Mouse (Mus musculus) intestine, embryonic 14.5 days (tissue): Measurements from ENCODE around the gene Prkd1. TPM values are rescaled to one million over a fixed set of nuclear protein-coding genes. Genes with fewer than 3 reads are reported as not detected.

Experiments used
- ATAC-seq: fragments of 200-750 bp; cut with Nextera tagmentation; replicated peaks from 2 replicates; pipeline ENCODE4 v1.8.0; 2017; ENCODE audit warnings: low read depth, moderate number of reproducible peaks, moderate TSS enrichment, moderate library complexity; ENCODE audit not compliant: low FRiP score, low TSS enrichment
- DNase-seq: peaks from one replicate; pipeline ENCODE4 v3.0.0-alpha.2; 2018; ENCODE audit warnings: low spot score
- H3K27ac ChIP-seq: fragments of 300-500 bp; sonication (generic); 2 replicates; pipeline ENCODE4 v1.5.1; 2014; ENCODE audit warnings: low read depth, mild to moderate bottlenecking, control low read depth
- H3K27me3 ChIP-seq: fragments of 300-500 bp; sonication (generic); replicated peaks from 2 replicates; pipeline ENCODE4 v1.6.1; 2014; ENCODE audit warnings: low read length, control low read depth; ENCODE audit not compliant: control insufficient read depth, insufficient read depth
- H3K36me3 ChIP-seq: fragments of 300-500 bp; sonication (generic); 2 replicates; pipeline ENCODE4 v1.6.1; 2014; ENCODE audit warnings: low read length, control low read depth; ENCODE audit not compliant: control insufficient read depth, insufficient read depth
- H3K4me1 ChIP-seq: fragments of 300-500 bp; sonication (generic); replicated peaks from 2 replicates; pipeline ENCODE4 v1.6.1; 2014; ENCODE audit warnings: low read length, control low read depth, mixed read lengths; ENCODE audit not compliant: control insufficient read depth, insufficient read depth
- H3K4me2 ChIP-seq: fragments of 300-500 bp; sonication (generic); 2 replicates; pipeline ENCODE4 v1.6.1; 2014; ENCODE audit warnings: low read length
- H3K4me3 ChIP-seq: fragments of 300-500 bp; sonication (generic); 2 replicates; pipeline ENCODE4 v1.5.1; 2014; ENCODE audit warnings: low read depth, low read length, control low read depth, mixed read lengths
- H3K9ac ChIP-seq: fragments of 300-500 bp; sonication (generic); 2 replicates; pipeline ENCODE4 v1.6.1; 2014; ENCODE audit warnings: mild to moderate bottlenecking, low read length
- H3K9me3 ChIP-seq: fragments of 300-500 bp; sonication (generic); 2 replicates; pipeline ENCODE4 v1.6.1; 2016; ENCODE audit warnings: low read length, control low read depth; ENCODE audit not compliant: control insufficient read depth
- WGBS: fragments of 180-500 bp; shearing (Covaris S2); extraction: QIAGEN DNeasy Blood & Tissue Kit; methylation state at CpG from one replicate; pipeline ENCODE4 v1.1.7; 2014; 5-methylcytosine and 5-hydroxymethylcytosine counted together
- polyA plus RNA-seq: library from polyadenylated mRNA; unstranded; fragments of >200 nt; fragmentation: Nextera tagmentation; extraction: Ambion mirVana; gene quantifications from 2 replicates; pipeline ENCODE4 v1.2.1, GENCODE M21; 2014

Gene Prkd1
- polyA plus RNA-seq, 1 experiment from 2014 or later, result 6.3 TPM

DNA sequence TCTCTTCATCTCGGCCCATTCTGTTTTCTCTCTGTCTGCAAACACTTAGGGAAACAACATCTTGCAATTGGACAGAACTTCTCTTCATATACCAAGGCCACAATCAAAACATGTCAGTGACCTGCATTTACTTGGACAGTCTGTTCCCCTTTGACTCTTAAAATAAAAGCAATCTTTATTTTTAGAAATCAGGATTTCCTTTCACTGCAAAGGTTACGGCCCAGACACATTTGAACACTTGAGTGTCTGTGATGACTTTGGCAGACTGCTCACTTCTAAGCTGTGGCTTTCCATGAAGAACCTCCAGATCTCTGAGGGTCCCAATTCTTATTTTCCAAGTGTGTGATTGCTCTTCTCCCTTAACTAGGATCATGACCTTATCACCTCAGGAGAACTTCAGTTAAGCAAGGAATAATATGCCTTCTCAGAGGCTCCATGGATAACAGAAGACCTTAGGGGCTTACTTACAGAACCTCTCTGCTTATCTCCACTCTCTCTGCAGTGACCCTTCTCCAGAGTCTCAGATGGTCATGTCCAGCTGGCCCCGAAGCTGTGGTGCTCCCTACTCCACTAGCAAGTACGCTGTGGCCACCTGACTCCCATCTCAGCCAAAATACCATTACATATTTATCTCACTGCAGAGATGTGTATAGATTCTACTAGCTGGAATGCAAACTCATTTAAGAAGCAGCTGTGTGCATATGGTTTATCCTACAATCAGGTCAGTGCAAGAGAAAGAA lies 137.2 kb downstream of the Prkd1 start:
- Histone ChIP-seq H3K9ac (no peak overlapping the region), H3K4me3 (no peak overlapping the region), H3K9me3 (no peaks in the 10 kb centered on the region), H3K4me1 (no peaks in the 10 kb centered on the region), H3K4me2 (no peak overlapping the region), H3K36me3 (no peaks in the 10 kb centered on the region), H3K27ac (no peak overlapping the region), H3K27me3 (no peaks in the 10 kb centered on the region)
- ATAC-seq, result no peak
- 72% methylated on average over 4 of the region's 4 CpGs for WGBS
- DNase-seq, result no peak

DNA sequence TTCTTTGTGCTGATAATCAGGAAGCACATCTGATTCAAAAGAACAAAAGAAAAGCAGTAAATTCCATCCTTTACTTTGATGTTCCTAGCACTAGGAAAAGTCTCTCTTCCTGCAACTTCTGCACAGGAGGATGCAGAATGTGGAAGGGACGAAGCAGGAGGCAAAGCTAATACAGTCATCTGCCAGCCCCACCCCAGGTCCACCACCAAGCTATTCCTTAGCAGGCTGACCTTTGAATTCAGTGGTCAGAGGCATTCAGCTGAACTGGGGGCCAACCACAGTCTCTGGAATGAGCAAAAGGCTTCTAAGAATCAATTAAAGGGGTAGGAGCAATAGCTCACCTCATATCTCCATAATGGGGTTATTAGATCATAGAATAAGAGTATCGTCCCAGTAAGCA lies 140.1 kb downstream of the Prkd1 start:
- DNase-seq (no peak), ATAC-seq (no peak)
- Histone ChIP-seq H3K9me3 (no peaks in the 10 kb centered on the region), H3K36me3 (no peaks in the 10 kb centered on the region), H3K27ac (no peak overlapping the region), H3K4me1 (no peaks in the 10 kb centered on the region), H3K27me3 (no peaks in the 10 kb centered on the region), H3K9ac (no peak overlapping the region), H3K4me3 (no peak overlapping the region), H3K4me2 (no peak overlapping the region)
- WGBS, result 74% methylated on average over 2 of the region's 2 CpGs

DNA sequence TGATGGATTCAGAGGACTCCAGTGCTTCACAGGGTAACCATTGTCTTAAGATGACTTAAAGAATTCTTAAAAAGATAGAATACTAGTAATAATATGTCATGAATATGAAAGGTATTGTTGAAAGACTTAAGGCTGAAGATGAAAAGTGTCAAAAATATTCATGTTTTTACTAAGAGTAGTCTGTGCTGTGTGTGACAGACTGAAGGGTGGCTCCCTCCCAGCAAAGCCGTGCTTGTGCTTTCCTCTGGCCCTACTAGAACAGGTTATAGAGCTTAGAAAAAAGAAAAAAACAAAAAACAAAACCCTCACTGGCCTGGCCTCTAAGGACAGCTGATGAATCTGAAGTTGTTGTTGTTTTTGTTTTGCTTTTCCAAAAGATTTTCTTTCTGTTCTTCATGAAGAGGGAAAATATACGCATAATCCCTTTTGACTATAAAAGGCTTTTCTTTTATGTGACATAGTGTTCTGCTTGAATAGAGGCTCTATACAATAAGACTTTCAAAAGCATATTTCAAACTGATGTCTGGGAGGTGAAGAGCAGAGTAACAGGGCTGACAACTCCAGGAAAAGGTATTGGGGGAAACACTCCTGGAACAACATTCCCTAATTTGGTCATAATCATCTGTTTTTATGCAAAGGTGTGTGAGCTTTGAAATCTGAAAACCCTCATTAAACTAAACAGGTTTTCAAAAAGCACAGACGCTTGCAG lies 148.9 kb downstream of the Prkd1 start:
- ATAC-seq, result no peak

DNA sequence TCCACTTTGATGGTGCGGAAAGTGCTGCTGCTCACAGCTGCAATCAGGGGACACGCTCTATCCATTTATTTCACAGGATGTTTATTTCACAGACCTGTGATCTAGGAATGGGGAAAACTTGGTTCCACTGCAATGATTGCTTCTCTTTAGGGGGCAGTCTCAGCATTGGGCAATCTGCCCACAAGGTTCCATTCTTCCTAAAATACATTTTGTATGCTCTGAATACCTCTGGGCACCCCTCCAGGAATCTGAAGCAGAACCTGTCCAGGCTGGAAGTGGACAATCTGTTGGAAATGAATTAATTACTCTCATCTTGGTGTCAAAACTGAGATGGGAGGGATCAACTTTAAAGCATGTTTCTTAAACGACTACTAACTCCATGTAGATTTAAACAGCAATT lies 152.9 kb downstream of the Prkd1 start:
- WGBS, result 61% methylated on average over 3 of the region's 3 CpGs
- H3K27me3 ChIP-seq, result no peaks in the 10 kb centered on the region
- no peak overlapping the region for H3K4me2 ChIP-seq
- H3K9me3 ChIP-seq, result no peaks in the 10 kb centered on the region
- H3K36me3 ChIP-seq, result no peaks in the 10 kb centered on the region
- DNase-seq (no peak), ATAC-seq (no peak)
- H3K4me1 ChIP-seq, result no peaks in the 10 kb centered on the region
- H3K9ac ChIP-seq, result no peak overlapping the region
- no peak overlapping the region for H3K27ac ChIP-seq
- H3K4me3 ChIP-seq, result no peak overlapping the region

More for the DNA sequence above, 148.9 kb downstream of the Prkd1 start:
- DNase-seq, result no peak
- H3K27me3 ChIP-seq, result no peaks in the 10 kb centered on the region
- WGBS, result 85% methylated on average over 3 of the region's 3 CpGs
- no peak overlapping the region for H3K4me3 ChIP-seq
- H3K4me1 ChIP-seq, result no peaks in the 10 kb centered on the region
- no peak overlapping the region for H3K27ac ChIP-seq
- no peak overlapping the region for H3K4me2 ChIP-seq
- no peaks in the 10 kb centered on the region for H3K36me3 ChIP-seq
- H3K9me3 ChIP-seq, result no peaks in the 10 kb centered on the region
- H3K9ac ChIP-seq, result no peak overlapping the region

DNA sequence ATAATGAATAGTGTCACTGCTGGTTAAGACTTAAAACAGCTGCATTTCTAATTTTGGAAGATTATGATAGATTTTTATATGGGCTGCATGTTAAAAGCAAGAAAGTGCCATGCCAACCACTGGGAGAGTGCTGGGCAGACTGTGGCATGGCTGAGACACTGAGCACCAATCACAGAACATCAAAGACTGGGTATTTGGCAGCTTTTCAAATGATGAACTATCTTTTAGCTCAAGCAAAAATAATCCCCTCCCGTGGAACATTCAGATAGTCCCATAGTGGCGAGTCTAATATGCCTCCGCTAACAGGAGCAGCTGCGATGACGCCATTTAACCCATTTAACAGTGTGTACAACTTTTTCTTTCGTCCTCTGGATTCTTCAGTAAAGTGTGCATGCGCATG lies 169.1 kb downstream of the Prkd1 start:
- Histone ChIP-seq H3K9ac (no peak overlapping the region), H3K27me3 (no peaks in the 10 kb centered on the region), H3K4me1 (no peaks in the 10 kb centered on the region), H3K36me3 (no peaks in the 10 kb centered on the region), H3K27ac (no peak overlapping the region), H3K4me2 (no peak overlapping the region), H3K4me3 (no peak overlapping the region), H3K9me3 (no peaks in the 10 kb centered on the region)
- 84% methylated on average over 7 of the region's 7 CpGs for WGBS
- no peak for DNase-seq
- no peak for ATAC-seq

DNA sequence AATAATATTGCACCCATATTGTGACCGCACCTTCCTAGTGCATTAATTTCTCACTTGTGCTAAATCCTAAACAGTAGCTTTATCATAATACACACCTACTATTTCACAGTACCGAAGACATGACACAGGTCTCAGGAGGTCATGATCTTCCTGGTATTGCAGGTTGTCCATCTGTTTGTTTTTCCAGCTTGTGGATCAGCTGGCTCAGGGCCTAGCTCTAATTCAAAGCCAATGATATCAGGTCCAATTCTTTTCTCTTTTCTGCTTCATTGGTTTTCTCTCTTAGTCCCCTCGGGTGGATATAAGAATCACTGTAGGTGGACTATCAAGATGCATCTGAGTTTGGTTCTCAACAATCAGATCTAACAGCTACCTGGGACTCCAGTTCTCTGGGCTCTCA lies 191.7 kb downstream of the Prkd1 start:
- Histone ChIP-seq H3K27ac (no peak overlapping the region), H3K36me3 (no peaks in the 10 kb centered on the region), H3K4me2 (no peak overlapping the region), H3K9ac (no peak overlapping the region), H3K4me1 (no peaks in the 10 kb centered on the region), H3K4me3 (no peak overlapping the region), H3K9me3 (no peaks in the 10 kb centered on the region), H3K27me3 (no peaks in the 10 kb centered on the region)
- ATAC-seq (no peak), DNase-seq (no peak)
- WGBS, result 90% methylated on average over 3 of the region's 3 CpGs

DNA sequence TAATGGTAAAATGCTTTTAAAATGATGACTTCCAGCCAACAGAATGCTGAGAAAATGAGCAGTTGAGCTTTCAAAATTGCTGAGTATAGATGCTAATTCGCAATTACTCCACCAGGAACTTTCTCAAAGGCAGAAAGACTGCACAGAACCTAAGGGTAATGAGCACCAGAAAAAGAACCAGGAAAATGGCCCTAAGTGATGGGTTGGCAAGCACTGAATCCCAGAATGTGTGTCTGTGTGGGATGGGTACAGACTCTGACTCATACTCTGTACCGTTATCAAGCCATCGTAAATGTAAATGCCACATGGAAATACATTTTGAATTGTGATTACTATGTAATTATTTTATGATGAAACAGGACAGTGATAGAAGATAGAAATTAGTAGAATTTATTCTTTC lies 197.1 kb downstream of the Prkd1 start:
- 96% methylated on average over 3 of the region's 3 CpGs for WGBS
- Histone ChIP-seq H3K27me3 (no peaks in the 10 kb centered on the region), H3K4me2 (no peak overlapping the region), H3K36me3 (no peaks in the 10 kb centered on the region), H3K4me1 (no peaks in the 10 kb centered on the region), H3K9me3 (no peaks in the 10 kb centered on the region), H3K4me3 (no peak overlapping the region), H3K27ac (no peak overlapping the region), H3K9ac (no peak overlapping the region)
- DNase-seq (no peak), ATAC-seq (no peak)

DNA sequence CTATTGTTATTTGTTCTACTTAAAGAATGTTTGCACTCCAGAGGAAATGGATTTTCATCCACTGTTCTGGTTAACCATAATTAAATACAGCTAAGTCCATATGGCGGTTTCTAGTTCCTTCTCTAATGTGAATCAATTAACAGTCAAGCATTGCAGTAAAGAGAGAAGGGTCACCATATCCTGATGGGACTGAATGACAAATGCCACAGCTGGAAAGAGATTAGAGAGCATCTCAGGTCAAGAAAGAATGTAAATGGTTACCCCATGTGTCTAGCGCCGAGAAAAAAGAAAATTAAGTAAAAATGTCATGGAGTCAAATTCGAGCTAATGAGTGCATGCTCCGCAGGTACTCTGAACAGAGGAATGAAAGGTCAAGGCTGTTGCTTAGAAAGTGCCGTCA lies 212.2 kb downstream of the Prkd1 start:
- no peak overlapping the region for H3K4me2 ChIP-seq
- no peaks in the 10 kb centered on the region for H3K27me3 ChIP-seq
- ATAC-seq (no peak), DNase-seq (no peak)
- no peak overlapping the region for H3K9ac ChIP-seq
- 85% methylated on average over 6 of the region's 6 CpGs for WGBS
- no peak overlapping the region for H3K4me3 ChIP-seq
- no peaks in the 10 kb centered on the region for H3K36me3 ChIP-seq
- H3K4me1 ChIP-seq, result no peaks in the 10 kb centered on the region
- no peak overlapping the region for H3K27ac ChIP-seq
- no peaks in the 10 kb centered on the region for H3K9me3 ChIP-seq
